Mouse (Mus musculus) midbrain, embryonic 12.5 days (tissue): Measurements from ENCODE around the gene Gm10721. TPM values are rescaled to one million over a fixed set of nuclear protein-coding genes. Genes with fewer than 3 reads are reported as not detected.
"Not testable (repeated sequence)": the region's sequence is repeated elsewhere in the genome, so short reads cannot be mapped to it uniquely, and the experiment has no call there.

ENCODE experiments used
- ATAC-seq: fragments of 200-750 bp; cut with Nextera tagmentation; 2 replicates; pipeline ENCODE4 v1.8.0; 2017; ENCODE audit warnings: low read depth, moderate TSS enrichment, moderate library complexity; ENCODE audit not compliant: low FRiP score
- H3K27ac ChIP-seq: fragments of 300-500 bp; sonication (generic); replicated peaks from 2 replicates; pipeline ENCODE4 v1.5.1; 2016; ENCODE audit warnings: mild to moderate bottlenecking
- H3K27me3 ChIP-seq: fragments of 300-500 bp; sonication (generic); 2 replicates; pipeline ENCODE4 v1.6.1; 2016; ENCODE audit warnings: mild to moderate bottlenecking
- H3K36me3 ChIP-seq: fragments of 300-500 bp; sonication (generic); 2 replicates; pipeline ENCODE4 v1.6.1; 2016
- H3K4me1 ChIP-seq: fragments of 300-500 bp; sonication (generic); 2 replicates; pipeline ENCODE4 v1.6.1; 2016
- H3K4me2 ChIP-seq: fragments of 300-500 bp; sonication (generic); replicated peaks from 2 replicates; pipeline ENCODE4 v1.6.1; 2016; ENCODE audit warnings: mild to moderate bottlenecking, moderate library complexity
- H3K4me3 ChIP-seq: fragments of 300-500 bp; sonication (generic); 2 replicates; pipeline ENCODE4 v1.5.1; 2016; ENCODE audit warnings: mild to moderate bottlenecking
- H3K9ac ChIP-seq: fragments of 300-500 bp; sonication (generic); replicated peaks from 2 replicates; pipeline ENCODE4 v1.6.1; 2016; ENCODE audit warnings: mild to moderate bottlenecking, moderate library complexity
- H3K9me3 ChIP-seq: fragments of 300-500 bp; sonication (generic); 2 replicates; pipeline ENCODE4 v1.6.1; 2016; ENCODE audit warnings: mild to moderate bottlenecking
- WGBS: fragments of 180-500 bp; shearing (Covaris S2); methylation state at CpG from one replicate; pipeline ENCODE4 v1.1.7; 2016; 5-methylcytosine and 5-hydroxymethylcytosine counted together
- polyA plus RNA-seq: library from polyadenylated mRNA; unstranded; fragments of >200 nt; fragmentation: Nextera tagmentation; extraction: Ambion mirVana; gene quantifications from 2 replicates; pipeline ENCODE4 v1.2.1, GENCODE M21; 2016

Gm10721 gene
- polyA plus RNA-seq = 0.59 TPM in 1 of 2 replicates, not detected in the other

DNA sequence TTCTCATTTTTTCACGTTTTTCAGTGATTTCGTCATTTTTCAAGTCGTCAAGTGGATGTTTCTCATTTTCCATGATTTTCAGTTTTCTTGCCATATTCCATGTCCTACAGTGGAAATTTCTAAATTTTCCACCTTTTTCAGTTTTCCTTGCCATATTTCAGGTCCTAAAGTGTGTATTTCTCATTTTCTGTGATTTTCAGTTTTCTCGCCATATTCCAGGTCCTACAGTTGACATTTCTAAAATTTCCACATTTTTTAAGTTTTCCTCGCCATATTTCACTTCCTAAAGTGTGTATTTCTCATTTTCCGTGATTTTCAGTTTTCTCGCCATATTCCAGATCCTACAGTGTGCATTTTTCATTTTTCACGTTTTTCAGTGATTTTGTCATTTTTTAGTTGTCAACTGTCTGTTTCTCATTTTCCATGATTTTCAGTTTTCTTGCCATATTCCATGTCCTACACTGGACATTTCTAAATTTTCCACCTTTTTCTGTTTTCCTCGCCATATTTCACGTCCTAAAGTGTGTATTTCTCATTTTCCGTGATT lies at the start of gene Gm10721:
Gene Gm10721 (plus strand): TSS at position 408 of the 547 bp plus-strand sequence.
- peak; percentile 64 for ATAC-seq
- WGBS = no CpG with 5 or more reads among the region's 11 CpGs
- not testable (repeated sequence) for H3K4me3 ChIP-seq, H3K27ac ChIP-seq, H3K36me3 ChIP-seq, H3K9ac ChIP-seq, H3K9me3 ChIP-seq, H3K4me1 ChIP-seq, H3K4me2 ChIP-seq, H3K27me3 ChIP-seq

GRCm38 (mm10) chr9:3000445-3000972 lies 12.4 kb upstream of the Gm10721 start, which contains the start of gene Gm10722:
Gene Gm10722, plus strand, starts transcription at chr9:3000922.
- 73% methylated on average over 12 of the region's 12 CpGs for WGBS

GRCm38 (mm10) chr9:3001006-3001405 lies 11.9 kb upstream of the Gm10721 start:
- not testable (repeated sequence) for H3K4me3 ChIP-seq, H3K4me1 ChIP-seq, H3K36me3 ChIP-seq, H3K4me2 ChIP-seq, H3K9me3 ChIP-seq, H3K9ac ChIP-seq, H3K27me3 ChIP-seq, ATAC-seq, H3K27ac ChIP-seq
- 66% methylated on average over 8 of the region's 8 CpGs for whole genome bisulfite sequencing

More at GRCm38 (mm10) chr9:3000445-3000972, 12.4 kb upstream of the Gm10721 start, which contains the start of gene Gm10722:
- not testable (repeated sequence) for H3K27me3 ChIP-seq, ATAC-seq, H3K36me3 ChIP-seq, H3K27ac ChIP-seq, H3K4me2 ChIP-seq, H3K9me3 ChIP-seq, H3K4me3 ChIP-seq, H3K4me1 ChIP-seq, H3K9ac ChIP-seq

DNA sequence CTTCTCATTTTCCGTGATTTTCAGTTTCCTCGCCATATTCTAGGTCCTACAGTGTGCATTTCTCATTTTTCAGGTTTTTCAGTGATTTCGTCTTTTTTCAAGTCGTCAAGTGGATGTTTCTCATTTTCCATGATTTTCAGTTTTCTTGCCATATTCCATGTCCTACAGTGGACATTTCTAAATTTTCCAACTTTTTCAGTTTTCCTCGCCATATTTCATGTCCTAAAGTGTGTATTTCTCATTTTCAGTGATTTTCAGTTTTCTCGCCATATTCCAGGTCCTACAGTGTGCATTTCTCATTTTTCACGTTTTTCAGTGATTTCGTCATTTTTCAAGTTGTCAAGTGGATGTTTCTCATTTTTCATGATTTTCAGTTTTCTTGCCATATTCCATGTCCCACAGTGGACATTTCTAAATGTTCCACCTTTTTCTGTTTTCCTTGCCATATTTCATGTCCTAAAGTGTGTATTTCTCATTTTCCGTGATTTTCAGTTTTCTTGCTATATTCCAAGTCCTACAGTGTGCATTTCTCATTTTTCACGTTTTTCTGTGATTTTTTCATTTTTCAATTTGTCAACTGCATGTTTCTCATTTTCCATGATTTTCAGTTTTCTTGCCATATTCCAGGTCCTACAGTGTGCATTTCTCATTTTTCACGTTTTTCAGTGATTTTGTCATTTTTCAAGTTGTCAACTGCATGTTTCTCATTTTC lies 10.8 kb upstream of the Gm10721 start:
- not testable (repeated sequence) for H3K4me3 ChIP-seq, H3K27ac ChIP-seq, H3K9me3 ChIP-seq, H3K4me2 ChIP-seq, H3K4me1 ChIP-seq, H3K36me3 ChIP-seq, H3K27me3 ChIP-seq
- WGBS = 67% methylated on average over 9 of the region's 11 CpGs
- ATAC-seq = peak; percentile 87
- 0 out of 2 replicates have a peak overlapping the region, but pooled peaks have one; percentile 0 for H3K9ac ChIP-seq

- H3K4me1 ChIP-seq, H3K9me3 ChIP-seq, H3K4me2 ChIP-seq, ATAC-seq, H3K27ac ChIP-seq, H3K27me3 ChIP-seq, H3K4me3 ChIP-seq, H3K36me3 ChIP-seq: not testable (repeated sequence)
- WGBS = 77% methylated on average over 6 of the region's 14 CpGs
- 0 out of 2 replicates have a peak within 1 kb of the TSS, but pooled peaks have one; percentile 0 for H3K9ac ChIP-seq
These were observed 10.0 kb upstream of the Gm10721 start, which contains the start of gene Gm11168 for GRCm38 (mm10) chr9:3002794-3003396. Gene Gm11168, plus strand, starts transcription at chr9:3003346.

DNA sequence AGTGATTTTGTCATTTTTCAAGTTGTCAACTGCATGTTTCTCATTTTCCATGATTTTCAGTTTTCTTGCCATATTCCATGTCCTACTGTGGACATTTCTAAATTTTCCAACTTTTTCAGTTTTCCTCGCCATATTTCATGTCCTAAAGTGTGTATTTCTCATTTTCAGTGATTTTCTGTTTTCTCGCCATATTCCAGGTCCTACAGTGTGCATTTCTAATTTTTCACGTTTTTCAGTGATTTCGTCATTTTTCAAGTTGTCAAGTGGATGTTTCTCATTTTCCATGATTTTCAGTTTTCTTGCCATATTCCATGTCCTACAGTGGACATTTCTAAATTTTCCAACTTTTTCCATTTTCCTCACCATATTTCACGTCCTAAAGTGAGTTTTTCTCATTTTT lies 6.8 kb upstream of the Gm10721 start:
- 84% methylated on average over 1 of the region's 5 CpGs for WGBS
- H3K9me3 ChIP-seq, H3K36me3 ChIP-seq, H3K4me2 ChIP-seq, H3K27ac ChIP-seq, ATAC-seq, H3K4me3 ChIP-seq, H3K9ac ChIP-seq, H3K27me3 ChIP-seq, H3K4me1 ChIP-seq: not testable (repeated sequence)

GRCm38 (mm10) chr9:3006636-3007035 lies 6.3 kb upstream of the Gm10721 start:
- H3K36me3 ChIP-seq = not testable (repeated sequence)
- WGBS = 70% methylated on average over 8 of the region's 8 CpGs
- peak; percentile 77 for ATAC-seq

DNA sequence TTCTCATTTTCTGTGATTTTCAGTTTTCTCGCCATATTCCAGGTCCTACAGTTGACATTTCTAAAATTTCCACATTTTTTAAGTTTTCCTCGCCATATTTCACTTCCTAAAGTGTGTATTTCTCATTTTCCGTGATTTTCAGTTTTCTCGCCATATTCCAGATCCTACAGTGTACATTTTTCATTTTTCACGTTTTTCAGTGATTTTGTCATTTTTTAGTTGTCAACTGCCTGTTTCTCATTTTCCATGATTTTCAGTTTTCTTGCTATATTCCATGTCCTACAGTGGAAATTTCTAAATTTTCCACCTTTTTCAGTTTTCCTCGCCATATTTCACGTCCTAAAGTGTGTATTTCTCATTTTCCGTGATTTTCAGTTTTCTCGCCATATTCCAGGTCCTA lies 5.7 kb upstream of the Gm10721 start:
- WGBS = 77% methylated on average over 8 of the region's 9 CpGs
- H3K27ac ChIP-seq, H3K36me3 ChIP-seq, H3K4me3 ChIP-seq, H3K4me1 ChIP-seq, H3K9me3 ChIP-seq, H3K9ac ChIP-seq, H3K4me2 ChIP-seq, H3K27me3 ChIP-seq: not testable (repeated sequence)
- ATAC-seq = peak; percentile 35

More at GRCm38 (mm10) chr9:3006636-3007035, 6.3 kb upstream of the Gm10721 start:
- not testable (repeated sequence) for H3K4me2 ChIP-seq, H3K4me3 ChIP-seq, H3K4me1 ChIP-seq, H3K9ac ChIP-seq, H3K9me3 ChIP-seq, H3K27me3 ChIP-seq, H3K27ac ChIP-seq

- H3K4me2 ChIP-seq, H3K27me3 ChIP-seq, H3K36me3 ChIP-seq, H3K4me1 ChIP-seq, H3K9ac ChIP-seq, H3K9me3 ChIP-seq, H3K27ac ChIP-seq, H3K4me3 ChIP-seq: not testable (repeated sequence)
- no CpG with 5 or more reads among the region's 5 CpGs for WGBS
- ATAC-seq = peak; percentile 20
These were observed 3.6 kb upstream of the Gm10721 start for GRCm38 (mm10) chr9:3009331-3009730.

GRCm38 (mm10) chr9:3012054-3012621 lies 802 bp upstream of the Gm10721 start:
- H3K4me2 ChIP-seq, H3K36me3 ChIP-seq, H3K4me3 ChIP-seq, H3K27ac ChIP-seq, ATAC-seq, H3K27me3 ChIP-seq, H3K4me1 ChIP-seq, H3K9me3 ChIP-seq, H3K9ac ChIP-seq: not testable (repeated sequence)
- WGBS = 79% methylated on average over 3 of the region's 7 CpGs

DNA sequence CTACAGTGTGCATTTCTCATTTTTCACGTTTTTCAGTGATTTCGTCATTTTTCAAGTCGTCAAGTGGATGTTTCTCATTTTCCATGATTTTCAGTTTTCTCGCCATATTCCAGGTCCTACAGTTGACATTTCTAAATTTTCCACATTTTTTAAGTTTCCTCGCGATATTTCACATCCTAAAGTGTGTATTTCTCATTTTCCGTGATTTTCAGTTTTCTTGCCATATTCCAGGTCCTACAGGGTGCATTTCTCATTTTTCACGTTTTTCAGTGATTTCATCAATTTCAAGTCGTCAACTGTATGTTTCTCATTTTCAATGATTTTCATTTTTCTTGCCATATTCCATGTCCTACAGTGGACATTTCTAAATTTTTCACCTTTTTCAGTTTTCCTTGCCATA lies 2.4 kb downstream of the Gm10721 start, which contains the start of gene Gm10720:
Gene Gm10720 (plus strand): TSS at position 301 of the 400 bp plus-strand sequence.
- H3K36me3 ChIP-seq, H3K4me2 ChIP-seq, ATAC-seq, H3K4me3 ChIP-seq, H3K27ac ChIP-seq, H3K4me1 ChIP-seq, H3K9me3 ChIP-seq, H3K9ac ChIP-seq, H3K27me3 ChIP-seq: not testable (repeated sequence)
- 69% methylated on average over 5 of the region's 9 CpGs for WGBS

DNA sequence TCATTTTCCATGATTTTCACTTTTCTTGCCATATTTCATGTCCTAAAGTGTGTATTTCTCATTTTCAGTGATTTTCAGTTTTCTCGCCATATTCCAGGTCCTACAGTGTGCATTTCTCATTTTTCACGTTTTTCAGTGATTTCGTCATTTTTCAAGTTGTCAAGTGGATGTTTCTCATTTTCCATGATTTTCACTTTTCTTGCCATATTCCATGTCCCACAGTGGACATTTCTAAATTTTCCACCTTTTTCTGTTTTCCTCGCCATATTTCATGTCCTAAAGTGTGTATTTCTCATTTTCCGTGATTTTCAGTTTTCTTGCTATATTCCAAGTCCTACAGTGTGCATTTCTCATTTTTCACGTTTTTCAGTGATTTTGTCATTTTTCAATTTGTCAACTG lies 3.0 kb downstream of the Gm10721 start:
- H3K4me3 ChIP-seq, ATAC-seq, H3K9ac ChIP-seq, H3K9me3 ChIP-seq, H3K4me2 ChIP-seq, H3K36me3 ChIP-seq, H3K4me1 ChIP-seq, H3K27me3 ChIP-seq, H3K27ac ChIP-seq: not testable (repeated sequence)
- WGBS = 77% methylated on average over 6 of the region's 6 CpGs
